Mouse (Mus musculus) liver, adult 2 months (tissue): Measurements from ENCODE around the gene Nek6. TPM values are rescaled to one million over a fixed set of nuclear protein-coding genes. Genes with fewer than 3 reads are reported as not detected.
A peak's percentile ranks its signal among the peaks of the same experiment; 100 is the strongest.

Source experiments
- DNase-seq: peaks from one replicate; pipeline ENCODE4 v3.0.0-alpha.2; 2011; ENCODE audit warnings: low read depth, low spot score; ENCODE audit errors: extremely low read depth
- H3K27ac ChIP-seq: fragments of 200-500 bp; replicated peaks from 2 replicates; pipeline ENCODE4 v1.5.1; 2012; ENCODE audit warnings: low read depth, mild to moderate bottlenecking, control low read depth, inconsistent platforms, low read length; ENCODE audit not compliant: insufficient read depth
- H3K27me3 ChIP-seq: fragments of 200-500 bp; 2 replicates; pipeline ENCODE4 v1.6.1; 2012; ENCODE audit warnings: mild to moderate bottlenecking, moderate library complexity, low read length, inconsistent platforms; ENCODE audit not compliant: control insufficient read depth, insufficient read depth
- H3K36me3 ChIP-seq: fragments of 200-500 bp; 2 replicates; pipeline ENCODE4 v1.6.1; 2012; ENCODE audit warnings: low read length, inconsistent platforms; ENCODE audit not compliant: control insufficient read depth, insufficient read depth
- H3K4me1 ChIP-seq: fragments of 200-500 bp; 2 replicates; pipeline ENCODE4 v1.6.1; 2011; ENCODE audit warnings: low read length; ENCODE audit not compliant: control insufficient read depth, insufficient read depth
- H3K4me3 ChIP-seq: fragments of 200-500 bp; 2 replicates; pipeline ENCODE4 v1.5.1; 2011; ENCODE audit warnings: low read depth, mild to moderate bottlenecking, control low read depth, low read length, moderate library complexity; ENCODE audit not compliant: insufficient read depth
- H3K79me2 ChIP-seq: fragments of 200-500 bp; 2 replicates; pipeline ENCODE4 v1.6.1; 2012; ENCODE audit warnings: inconsistent platforms, mild to moderate bottlenecking, low read length, moderate library complexity; ENCODE audit not compliant: control insufficient read depth, insufficient read depth
- H3K9ac ChIP-seq: fragments of 200-500 bp; 2 replicates; pipeline ENCODE4 v1.6.1; 2012; ENCODE audit warnings: low read depth, mild to moderate bottlenecking, control low read depth, inconsistent platforms, low read length
- CTCF ChIP-seq: fragments of 200-500 bp; IDR thresholded peaks from 2 replicates; pipeline ENCODE4 v1.5.1; 2011; ENCODE audit warnings: low read depth, low read length, control low read depth
- POLR2A ChIP-seq: fragments of 200-500 bp; IDR thresholded peaks from 2 replicates; pipeline ENCODE4 v1.6.1; 2011; ENCODE audit warnings: low read length, control low read depth; ENCODE audit not compliant: insufficient read depth; ENCODE audit errors: extremely low read depth
- whole genome bisulfite sequencing: fragments of 180-500 bp; shearing (Covaris S2); methylation state at CpG from one replicate; pipeline ENCODE4 v1.1.7; 2018; 5-methylcytosine and 5-hydroxymethylcytosine counted together
- polyA plus RNA-seq: library from polyadenylated mRNA; depleted of rRNA; stranded (reverse); fragments of >200 nt; gene quantifications from 2 replicates; pipeline ENCODE4 v1.2.3, GENCODE M21; 2012
- total RNA-seq: library from RNA; depleted of rRNA; stranded (reverse); fragments of >200 nt; gene quantifications from 2 replicates; pipeline ENCODE4 v1.2.3, GENCODE M21; 2014

Gene Nek6
- total and polyA plus RNA-seq, 2 experiments = 13.6 to 58.8 TPM

GRCm38 (mm10) chr2:38535521-38536220 lies 24.2 kb downstream of the Nek6 start:
- WGBS = 71% methylated on average over 14 of the region's 14 CpGs
- Histone ChIP-seq H3K27ac (0 out of 2 replicates have a peak overlapping the region, but pooled peaks have one; percentile 16), H3K79me2 (peaks cover 49% of the 10 kb centered on the region), H3K27me3 (no peaks in the 10 kb centered on the region), H3K9ac (no peak overlapping the region), H3K4me3 (no peak overlapping the region), H3K36me3 (no peaks in the 10 kb centered on the region), H3K4me1 (peaks cover 58% of the 10 kb centered on the region)
- TF ChIP-seq CTCF = no peak
- TF ChIP-seq POLR2A = no peak
- DNase-seq = no peak

DNA sequence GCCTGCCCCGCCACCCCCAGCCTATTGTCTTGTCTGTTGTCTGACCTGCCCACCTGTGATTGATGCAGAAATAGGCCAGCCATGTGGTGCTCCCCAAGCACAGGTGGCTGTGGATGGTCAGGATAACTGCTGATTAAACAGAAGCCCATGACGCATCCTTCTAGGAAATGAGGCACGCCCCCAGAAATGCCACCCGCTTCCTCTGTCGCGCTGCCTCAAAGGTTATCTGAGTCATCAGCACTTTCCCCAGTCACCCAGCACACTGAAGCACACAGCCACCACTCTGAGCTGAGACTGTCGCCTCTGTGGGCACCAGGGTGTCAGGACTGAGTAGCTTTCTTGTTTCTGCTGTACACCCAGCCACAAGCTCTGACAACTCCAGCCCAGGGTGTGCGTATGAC lies 24.9 kb downstream of the Nek6 start:
- H3K9ac ChIP-seq = no peak overlapping the region

GRCm38 (mm10) chr2:38539677-38540076 lies 28.2 kb downstream of the Nek6 start:
- H3K9ac ChIP-seq = no peak overlapping the region
- H3K4me3 ChIP-seq = no peak overlapping the region
- H3K79me2 ChIP-seq = peaks cover 55% of the 10 kb centered on the region
- H3K4me1 ChIP-seq = peaks cover 43% of the 10 kb centered on the region
- TF ChIP-seq POLR2A = no peak
- no peak for TF ChIP-seq CTCF
- H3K27ac ChIP-seq = no peak overlapping the region
- DNase-seq = no peak
- H3K36me3 ChIP-seq = no peaks in the 10 kb centered on the region
- no peaks in the 10 kb centered on the region for H3K27me3 ChIP-seq
- 46% methylated on average over 9 of the region's 9 CpGs for WGBS

More for the DNA sequence above, 24.9 kb downstream of the Nek6 start:
- no peak for TF ChIP-seq CTCF
- no peak for TF ChIP-seq POLR2A
- no peak overlapping the region for H3K4me3 ChIP-seq
- no peaks in the 10 kb centered on the region for H3K27me3 ChIP-seq
- peaks cover 49% of the 10 kb centered on the region for H3K79me2 ChIP-seq
- 27% methylated on average over 8 of the region's 8 CpGs for WGBS
- no peak overlapping the region for H3K27ac ChIP-seq
- peaks cover 56% of the 10 kb centered on the region for H3K4me1 ChIP-seq
- DNase-seq = no peak
- H3K36me3 ChIP-seq = no peaks in the 10 kb centered on the region

- no peak for DNase-seq
These were observed 29.2 kb downstream of the Nek6 start for GRCm38 (mm10) chr2:38540666-38541065.

GRCm38 (mm10) chr2:38541101-38541500 lies 29.7 kb downstream of the Nek6 start:
- DNase-seq = no peak
- H3K4me3 ChIP-seq = no peak overlapping the region
- H3K27me3 ChIP-seq = no peaks in the 10 kb centered on the region
- TF ChIP-seq POLR2A (no peak), CTCF (no peak)
- H3K36me3 ChIP-seq = no peaks in the 10 kb centered on the region
- peaks cover 56% of the 10 kb centered on the region for H3K79me2 ChIP-seq
- 87% methylated on average over 3 of the region's 3 CpGs for WGBS
- no peak overlapping the region for H3K9ac ChIP-seq
- H3K27ac ChIP-seq = 0 out of 2 replicates have a peak overlapping the region, but pooled peaks have one; percentile 2
- peaks cover 48% of the 10 kb centered on the region for H3K4me1 ChIP-seq

More at GRCm38 (mm10) chr2:38540666-38541065, 29.2 kb downstream of the Nek6 start:
- Histone ChIP-seq H3K36me3 (no peaks in the 10 kb centered on the region), H3K79me2 (peaks cover 57% of the 10 kb centered on the region), H3K27me3 (no peaks in the 10 kb centered on the region), H3K4me3 (no peak overlapping the region), H3K27ac (no peak overlapping the region), H3K9ac (no peak overlapping the region), H3K4me1 (peaks cover 44% of the 10 kb centered on the region)
- TF ChIP-seq CTCF (no peak), POLR2A (no peak)
- WGBS = 86% methylated on average over 6 of the region's 6 CpGs

GRCm38 (mm10) chr2:38541570-38541969 lies 30.1 kb downstream of the Nek6 start:
- no peak overlapping the region for H3K4me3 ChIP-seq
- no peak overlapping the region for H3K9ac ChIP-seq
- no peaks in the 10 kb centered on the region for H3K36me3 ChIP-seq
- peak; percentile 58 for DNase-seq
- peaks cover 57% of the 10 kb centered on the region for H3K79me2 ChIP-seq
- TF ChIP-seq CTCF (peak; percentile 57), POLR2A (no peak)
- 22% methylated on average over 1 of the region's 1 CpGs for WGBS
- 0 out of 2 replicates have a peak overlapping the region, but pooled peaks have one; percentile 2 for H3K27ac ChIP-seq
- no peaks in the 10 kb centered on the region for H3K27me3 ChIP-seq
- peaks cover 48% of the 10 kb centered on the region for H3K4me1 ChIP-seq
